Mouse (Mus musculus) cerebellum, postnatal 14 days (tissue): ENCODE data around the gene Matn1.

Experiments used
- DNase-seq, 2 experiments: peaks; one replicate each; pipeline ENCODE4 v3.0.0; 2021; ENCODE audit warnings: mixed read lengths in 2 of 2

Matn1 gene

GRCm38 (mm10) chr4:130918805-130919749, 25.1 kb upstream of the Matn1 start:
- DNase-seq = peak; percentile 29 to 31

DNA sequence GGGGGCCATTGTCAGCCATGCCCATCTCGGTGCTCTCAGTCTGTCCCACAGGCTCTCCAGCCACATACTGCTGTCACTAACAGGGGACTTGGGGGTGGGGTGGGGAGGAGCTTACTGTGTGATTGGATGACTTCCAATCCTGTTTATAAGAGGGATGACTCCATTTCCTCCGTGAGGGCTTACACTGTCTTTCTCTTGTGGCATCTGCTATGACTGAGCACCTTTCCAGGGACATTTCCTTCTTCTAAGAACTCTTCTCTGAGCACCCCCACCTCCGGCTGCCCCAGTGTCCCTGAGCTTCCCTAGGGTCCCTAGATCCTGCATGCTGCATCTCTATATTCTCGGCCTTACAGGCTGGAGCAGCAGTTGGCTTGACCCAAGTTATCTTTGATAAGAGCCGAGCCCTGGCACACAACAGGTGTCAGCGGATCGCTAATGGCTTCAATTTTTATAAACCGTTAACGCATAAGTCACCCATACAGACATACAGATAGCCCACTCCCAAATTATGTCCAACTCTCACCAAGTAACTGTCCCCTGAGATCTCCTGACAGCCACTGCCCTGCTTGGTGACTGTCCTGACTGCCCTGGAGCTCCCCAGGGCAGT, 24.3 kb upstream of the Matn1 start:
- no peak for DNase-seq

DNA sequence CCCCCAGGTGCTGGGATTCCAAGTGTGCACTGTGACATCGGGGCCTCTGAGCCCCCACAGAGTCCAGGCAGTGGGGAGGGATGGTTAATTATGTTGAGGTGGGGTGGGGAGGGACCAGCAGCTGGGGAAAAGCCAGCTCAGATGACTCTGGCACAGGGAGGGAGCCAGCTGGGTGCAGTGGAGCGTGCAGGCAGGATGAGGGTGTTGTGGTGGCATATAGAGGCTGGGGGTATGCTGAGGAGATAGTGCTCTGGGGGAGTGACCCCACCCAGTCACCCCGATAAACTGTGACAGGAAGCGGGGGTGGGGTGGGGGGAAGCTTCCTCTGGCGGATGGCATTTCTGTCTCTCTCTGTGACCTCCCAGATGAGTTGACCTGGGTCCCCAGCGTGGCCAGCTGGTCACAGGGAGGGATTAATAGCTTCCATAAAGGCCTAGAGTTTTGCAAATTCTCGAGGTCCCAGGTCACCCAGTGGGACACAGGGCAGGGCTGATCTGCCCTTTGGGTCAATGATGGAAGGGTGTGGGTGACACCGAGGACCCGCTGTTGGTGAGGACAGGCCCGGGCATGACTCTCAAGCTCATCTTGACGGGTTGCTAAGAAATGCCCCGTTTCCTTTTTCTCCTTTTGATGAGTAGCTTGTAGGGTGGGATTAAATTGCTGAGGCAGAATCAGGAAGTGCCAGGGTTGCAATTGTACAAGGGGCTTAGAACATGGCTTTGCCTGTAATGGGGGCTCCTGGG, 23.1 kb upstream of the Matn1 start:
- DNase-seq = peak; percentile 30 to 55

DNA sequence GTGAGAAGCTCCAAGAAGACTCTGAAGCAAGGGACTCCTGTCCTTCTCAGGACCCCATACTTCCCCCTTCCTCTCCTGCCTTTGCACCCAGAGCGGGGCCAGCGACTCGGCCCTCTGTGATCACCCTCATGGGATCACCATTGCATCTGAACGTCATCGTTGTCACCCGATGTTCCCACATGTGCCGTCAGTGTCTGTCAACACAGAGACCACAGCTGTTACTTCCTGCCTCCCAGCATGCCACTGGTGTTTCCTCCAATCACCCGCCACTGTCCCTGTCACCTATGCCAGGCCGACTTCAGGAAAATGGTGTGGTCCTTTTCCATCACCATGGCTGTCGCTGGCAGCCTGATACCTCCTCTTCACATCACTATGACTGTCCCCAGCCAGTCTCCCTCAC, 22.2 kb upstream of the Matn1 start:
- no peak for DNase-seq

DNA sequence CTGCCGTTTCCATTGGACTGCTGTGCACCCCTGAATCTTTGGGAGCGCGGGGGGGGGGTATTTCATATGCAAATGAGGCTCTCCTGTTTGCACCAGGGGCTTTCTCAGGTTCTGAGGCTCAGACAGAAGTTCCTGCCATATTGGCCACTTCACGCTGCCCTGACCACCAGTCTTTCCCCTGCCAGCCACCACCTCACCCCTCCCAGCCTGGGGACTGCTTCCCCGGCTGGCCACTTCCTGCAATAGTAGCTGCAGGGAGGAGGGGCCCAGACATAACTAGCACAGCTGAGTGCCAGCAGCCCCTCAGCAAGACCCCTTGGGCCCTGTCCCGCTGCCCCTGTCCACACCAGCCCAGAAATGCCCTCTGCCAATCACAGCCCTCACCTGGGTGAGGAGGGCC, 17.9 kb upstream of the Matn1 start:
- DNase-seq = no peak

GRCm38 (mm10) chr4:130927821-130928220, 16.4 kb upstream of the Matn1 start:
- DNase-seq = no peak

DNA sequence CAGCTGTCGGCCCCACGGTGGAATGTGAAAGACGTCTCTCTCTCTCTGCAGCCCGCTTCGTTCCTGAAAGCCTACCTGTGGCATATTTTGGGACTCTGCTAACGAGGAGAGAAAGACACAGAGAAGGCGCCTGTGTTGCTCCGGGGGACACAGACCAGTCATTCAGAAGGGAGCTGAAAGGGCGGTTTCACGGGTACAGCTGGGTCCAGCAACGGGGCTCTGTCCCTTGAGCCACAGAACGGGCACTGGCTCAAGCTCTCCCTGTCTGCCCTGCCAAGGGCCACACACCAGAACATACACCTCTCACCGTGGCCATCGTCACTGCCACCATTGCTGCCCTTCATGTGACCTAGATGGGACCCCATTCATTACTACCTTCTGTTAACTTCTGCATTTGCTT, 1.5 kb upstream of the Matn1 start:
- DNase-seq = no peak

- DNase-seq = no peak
Measured at GRCm38 (mm10) chr4:130944779-130945178, 594 bp downstream of the Matn1 start.

GRCm38 (mm10) chr4:130947094-130947647, 3.0 kb downstream of the Matn1 start:
- peak; percentile 48 to 58 for DNase-seq

- no peak for DNase-seq
Measured at GRCm38 (mm10) chr4:130949821-130950384, 5.7 kb downstream of the Matn1 start.

- DNase-seq = peak; percentile 73 to 84
Measured at GRCm38 (mm10) chr4:130952531-130952930, 8.3 kb downstream of the Matn1 start.

- DNase-seq = peak in 1 of 2 experiments; percentile 39
Measured at GRCm38 (mm10) chr4:130957156-130957555, 13.0 kb downstream of the Matn1 start.

- no peak for DNase-seq
Measured at GRCm38 (mm10) chr4:130958812-130959211, 14.6 kb downstream of the Matn1 start.

DNA sequence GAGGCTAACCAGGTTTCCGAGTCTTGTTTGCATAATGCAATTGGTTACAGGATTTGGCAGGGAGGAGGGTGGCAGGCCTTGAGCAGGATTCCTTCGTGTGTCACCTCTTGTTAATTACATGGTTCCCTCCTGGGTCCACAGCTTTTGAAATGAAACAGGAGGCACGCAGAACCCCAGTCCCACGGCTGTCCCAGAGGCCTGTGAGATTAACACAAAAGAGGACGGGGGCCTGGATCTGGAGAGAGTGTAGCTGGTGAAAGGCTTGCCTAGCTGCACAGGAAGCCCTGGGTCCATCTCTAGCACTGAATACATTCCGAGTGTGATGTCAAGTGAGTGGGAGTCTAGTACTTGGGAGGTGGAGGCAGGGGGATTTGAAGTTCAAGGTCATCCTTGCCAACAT, 15.5 kb downstream of the Matn1 start:
- no peak for DNase-seq

DNA sequence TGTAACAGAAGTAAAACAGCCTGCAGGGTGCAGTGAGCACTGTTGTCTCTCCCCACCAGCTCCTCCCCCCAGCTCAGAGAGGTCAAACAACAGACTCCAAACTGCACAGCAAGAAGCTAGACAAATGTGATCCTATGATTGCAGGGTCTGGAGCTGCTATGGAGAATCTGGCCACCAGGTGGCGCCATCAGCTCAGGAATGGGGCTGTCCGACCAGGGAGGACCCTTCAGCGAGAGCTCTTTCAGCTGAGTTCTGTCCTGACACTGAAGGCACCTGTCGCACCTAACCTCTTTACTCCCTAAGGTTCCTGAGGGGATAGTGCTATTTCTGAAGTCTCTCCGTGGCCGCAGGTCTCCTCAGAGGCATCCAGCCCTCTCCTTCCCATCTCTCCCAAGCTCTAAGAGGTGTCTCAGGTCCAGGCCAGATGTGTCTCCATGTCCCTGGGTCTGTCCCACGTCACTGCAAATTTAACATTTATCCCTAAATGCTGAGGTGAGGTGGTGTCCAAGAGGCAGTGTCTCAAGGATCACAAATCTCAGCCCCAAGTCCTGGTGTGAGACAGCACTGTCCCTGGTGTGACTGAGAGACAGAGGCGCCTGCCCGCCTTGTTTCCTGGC, 16.0 kb downstream of the Matn1 start:
- peak; percentile 97 to 98 for DNase-seq

DNA sequence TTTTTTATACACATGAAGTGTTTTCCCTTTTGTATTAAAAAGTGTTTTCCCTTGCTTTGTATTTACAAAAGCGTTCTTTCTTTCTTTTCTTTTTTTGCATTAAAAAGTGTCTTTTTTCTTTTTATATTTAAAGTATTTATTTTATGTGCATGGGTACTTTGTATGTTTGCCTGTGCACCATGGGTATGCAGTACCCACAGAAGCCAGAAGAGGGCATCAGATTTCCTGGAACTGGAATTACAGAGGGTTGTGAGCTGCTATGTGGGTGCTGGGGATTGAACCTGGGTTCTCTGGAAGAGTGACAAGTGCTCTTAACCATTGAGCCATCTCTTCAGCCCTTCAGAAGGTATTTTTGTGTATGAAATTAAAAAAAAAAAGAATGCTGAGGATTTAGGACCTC, 27.1 kb downstream of the Matn1 start:
- DNase-seq = no peak

DNA sequence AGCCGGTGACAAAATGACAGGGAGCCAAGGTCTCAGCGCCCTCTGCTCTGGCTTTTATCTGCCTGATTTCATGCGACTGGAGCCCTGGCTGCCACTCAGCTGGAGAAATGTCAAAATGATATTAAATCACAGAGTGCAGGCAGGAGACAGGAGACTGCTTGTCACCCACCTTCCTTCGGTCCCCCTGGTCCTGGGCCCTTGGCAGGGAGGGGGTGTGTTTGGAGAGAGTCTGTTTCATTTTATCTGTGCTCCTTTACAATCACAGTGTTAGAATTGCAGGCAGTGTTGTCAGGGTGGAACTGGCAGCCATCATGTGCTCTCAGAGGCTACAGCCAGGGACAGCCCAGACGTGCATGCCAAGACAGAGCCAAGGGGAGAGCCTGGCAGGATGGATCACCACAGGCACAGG, 28.2 kb downstream of the Matn1 start:
- DNase-seq = peak; percentile 78 to 85

GRCm38 (mm10) chr4:130973332-130974263, 29.4 kb downstream of the Matn1 start:
- DNase-seq = no peak

DNA sequence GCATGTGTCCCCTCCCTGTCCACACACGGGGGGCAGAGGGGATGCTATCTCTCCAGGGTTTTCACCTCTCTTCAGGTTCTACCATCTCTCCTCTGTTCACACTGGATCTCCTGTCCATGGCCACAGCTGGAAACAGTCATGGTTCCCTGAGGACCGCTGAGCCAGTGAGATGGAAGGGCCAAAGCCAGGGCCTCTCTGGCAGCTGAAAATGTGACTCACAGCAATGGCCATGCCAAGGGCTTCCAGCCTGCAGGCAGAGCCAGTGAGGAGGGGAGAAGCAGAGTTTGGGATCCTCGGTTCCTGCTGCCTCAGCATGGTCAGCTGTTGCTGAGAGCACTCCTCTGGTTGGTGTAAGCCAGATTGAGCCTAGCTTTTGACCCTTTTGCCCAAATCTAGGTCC, 34.8 kb downstream of the Matn1 start:
- no peak for DNase-seq

DNA sequence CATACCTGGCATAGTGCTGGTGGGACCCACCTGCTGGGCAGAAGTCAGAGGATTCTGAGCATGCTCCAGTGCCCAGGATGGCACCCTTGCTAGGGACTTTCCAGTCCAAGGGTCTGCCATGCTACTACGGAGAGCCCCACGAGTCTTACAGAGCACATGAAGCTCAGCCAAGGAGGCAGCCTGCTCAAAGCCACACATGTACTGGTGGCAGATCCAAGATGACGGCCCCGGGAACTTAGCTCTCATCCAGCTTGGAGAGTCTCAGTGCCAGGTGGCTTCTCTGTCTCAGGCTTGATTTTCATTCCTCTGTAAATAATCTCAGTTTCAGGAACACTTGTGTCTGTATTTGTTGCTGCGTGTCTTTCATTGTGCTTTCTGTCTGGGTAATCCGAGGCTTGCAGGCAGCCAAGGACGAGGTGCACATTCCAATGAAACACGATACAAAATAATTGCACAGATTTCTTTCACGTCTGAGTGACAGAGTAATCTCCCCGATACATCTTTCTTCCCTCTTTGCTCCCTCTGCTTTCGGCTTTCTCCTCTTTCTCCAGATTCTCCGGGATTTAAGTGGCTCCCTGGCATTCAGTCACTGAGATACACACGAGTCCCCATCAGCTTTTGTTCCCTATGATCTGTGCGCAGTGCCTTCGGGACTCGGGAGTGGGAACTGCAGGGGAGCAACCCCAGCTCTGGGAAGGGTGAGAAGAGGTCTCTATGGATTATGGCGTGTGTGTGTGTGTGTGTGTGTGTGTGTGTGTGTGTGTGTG, 40.4 kb downstream of the Matn1 start:
- peak; percentile 34 to 37 for DNase-seq
